Mouse (Mus musculus): ENCODE results near the gene Clns1a. TPM values are rescaled to one million over a fixed set of nuclear protein-coding genes. Genes with fewer than 3 reads are reported as not detected.

Gene Clns1a
- polyA plus RNA-seq, 1 experiment = 93.0 TPM

GRCm38 (mm10) chr7:97726080-97726479 is 29.6 kb downstream of the Clns1a start:
- no peak for DNase-seq (ENCODE audit: extremely low spot score in 1 of 2, low spot score in 1 of 2)

- no peak for DNase-seq (ENCODE audit: extremely low spot score in 1 of 2, low spot score in 1 of 2)
These were observed 30.3 kb downstream of the Clns1a start for GRCm38 (mm10) chr7:97726778-97727177.

- DNase-seq (ENCODE audit: extremely low spot score in 1 of 2, low spot score in 1 of 2) = no peak
These were observed 32.5 kb downstream of the Clns1a start for GRCm38 (mm10) chr7:97728666-97729614.

- DNase-seq (ENCODE audit: extremely low spot score in 1 of 2, low spot score in 1 of 2) = no peak
These were observed 34.0 kb downstream of the Clns1a start for GRCm38 (mm10) chr7:97730427-97730826.

- DNase-seq (ENCODE audit: extremely low spot score in 1 of 2, low spot score in 1 of 2) = no peak
These were observed 37.2 kb downstream of the Clns1a start for GRCm38 (mm10) chr7:97733606-97734005.

GRCm38 (mm10) chr7:97735021-97735420 is 38.6 kb downstream of the Clns1a start:
- DNase-seq (ENCODE audit: extremely low spot score in 1 of 2, low spot score in 1 of 2) = no peak

GRCm38 (mm10) chr7:97735886-97736420 is 39.5 kb downstream of the Clns1a start:
- no peak for DNase-seq (ENCODE audit: extremely low spot score in 1 of 2, low spot score in 1 of 2)

- DNase-seq (ENCODE audit: extremely low spot score in 1 of 2, low spot score in 1 of 2) = no peak
These were observed 40.8 kb downstream of the Clns1a start for GRCm38 (mm10) chr7:97737256-97737637.

GRCm38 (mm10) chr7:97737638-97738456 is 41.4 kb downstream of the Clns1a start, which contains the start of gene Aqp11:
Aqp11 (minus strand) TSS chr7:97738289.
- peak; percentile 19 to 70 for DNase-seq (ENCODE audit: extremely low spot score in 1 of 2, low spot score in 1 of 2)

GRCm38 (mm10) chr7:97740948-97741347 is 44.5 kb downstream of the Clns1a start:
- no peak for DNase-seq (ENCODE audit: extremely low spot score in 1 of 2, low spot score in 1 of 2)

- no peak for DNase-seq (ENCODE audit: extremely low spot score in 1 of 2, low spot score in 1 of 2)
These were observed 45.4 kb downstream of the Clns1a start for GRCm38 (mm10) chr7:97741756-97742291.

GRCm38 (mm10) chr7:97745299-97745698 is 48.9 kb downstream of the Clns1a start:
- peak in 1 of 2 experiments; percentile 74 for DNase-seq (ENCODE audit: extremely low spot score in 1 of 2, low spot score in 1 of 2)

- no peak for DNase-seq (ENCODE audit: extremely low spot score in 1 of 2, low spot score in 1 of 2)
These were observed 50.8 kb downstream of the Clns1a start for GRCm38 (mm10) chr7:97747176-97747707.

- DNase-seq (ENCODE audit: extremely low spot score in 1 of 2, low spot score in 1 of 2) = peak; percentile 50 to 91
These were observed 51.5 kb downstream of the Clns1a start for GRCm38 (mm10) chr7:97747787-97748497.

- no peak for DNase-seq (ENCODE audit: extremely low spot score in 1 of 2, low spot score in 1 of 2)
These were observed 52.2 kb downstream of the Clns1a start for GRCm38 (mm10) chr7:97748527-97749206.

- no peak for DNase-seq (ENCODE audit: extremely low spot score in 1 of 2, low spot score in 1 of 2)
These were observed 53.1 kb downstream of the Clns1a start for GRCm38 (mm10) chr7:97749207-97750190.

GRCm38 (mm10) chr7:97756967-97757881 is 60.8 kb downstream of the Clns1a start:
- DNase-seq (ENCODE audit: extremely low spot score in 1 of 2, low spot score in 1 of 2) = peak; percentile 33 to 65

Data from frontal cortex, adult 2 months (tissue).